Mouse (Mus musculus): ENCODE data around the gene Brinp2. TPM values are rescaled to one million over a fixed set of nuclear protein-coding genes. Genes with fewer than 3 reads are reported as not detected.
A peak's percentile ranks its signal among the peaks of the same experiment; 100 is the strongest.

Brinp2 gene
- total and polyA plus RNA-seq, 3 experiments = 0.03 TPM; not detected in 2

DNA sequence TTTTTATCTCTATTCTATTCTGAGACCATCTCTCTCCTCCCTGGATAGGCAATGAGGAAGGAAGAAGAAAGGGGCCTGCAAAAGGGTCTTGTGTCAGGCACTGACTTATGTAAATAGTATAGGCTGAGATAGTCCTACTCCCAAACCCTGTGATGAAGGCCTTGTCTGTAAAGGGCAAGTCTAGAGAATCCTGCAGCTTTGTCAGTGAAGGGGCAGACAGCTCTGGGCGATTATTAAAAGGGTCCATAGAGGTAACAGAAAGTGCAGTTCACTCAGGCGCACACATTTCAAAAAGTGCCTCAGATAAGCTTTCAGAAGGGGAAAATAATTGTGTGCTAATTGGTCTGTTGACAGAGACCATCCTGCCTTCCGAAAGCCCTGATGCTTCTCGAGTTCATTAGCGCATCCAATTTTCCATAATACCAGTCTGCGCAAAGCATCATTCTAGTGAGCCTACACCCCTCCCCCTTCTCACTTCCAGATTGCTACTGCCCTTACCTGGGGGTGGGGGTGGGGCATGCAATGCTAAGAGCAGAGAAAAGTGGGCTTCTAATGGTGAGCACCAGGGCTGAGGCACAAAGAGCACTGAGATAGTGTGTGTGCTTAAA lies 97.3 kb downstream of the Brinp2 start:
- Histone ChIP-seq H3K9me3 (replicated peaks; ENCODE audit: insufficient read depth, low read length) (no peaks in the 10 kb centered on the region), H3K9ac (ENCODE audit: control insufficient read depth, low read depth, low read length, poor library complexity, severe bottlenecking) (no peak overlapping the region), H3K4me1 (ENCODE audit: control insufficient read depth in 1 of 2, insufficient read depth in 2 of 2, low read length in 2 of 2) (peaks cover 0 to 10% of the 10 kb centered on the region in 2 experiments; a peak in 2 of 4 replicates), H3K36me3 (ENCODE audit: control insufficient read depth in 1 of 2, insufficient read depth in 2 of 2, low read length in 2 of 2) (peaks cover 0 to 6% of the 10 kb centered on the region in 2 experiments; a peak in 1 of 4 replicates), H3K4me3 (ENCODE audit: control insufficient read depth in 1 of 2, insufficient read depth in 1 of 2, low read depth in 2 of 2, low read length in 2 of 2) (no peak overlapping the region), H3K27ac (ENCODE audit: control insufficient read depth, low read depth, low read length) (no peak overlapping the region), H3K27me3 (ENCODE audit: control insufficient read depth in 1 of 2, insufficient read depth in 2 of 2, low read length in 2 of 2) (no peaks in the 10 kb centered on the region), H3K79me2 (ENCODE audit: control insufficient read depth, insufficient read depth, low read length, poor library complexity) (no peaks in the 10 kb centered on the region)
- DNase-seq (ENCODE audit: low read depth, low spot score) = no peak
- TF ChIP-seq MAFK (IDR thresholded peaks at IDR 0.05; ENCODE audit: borderline replicate concordance, low read depth, low read length) (no peak), EP300 (IDR thresholded peaks at IDR 0.05; ENCODE audit: low read depth in 1 of 2, low read length in 2 of 2) (no peak), ETS1 (IDR thresholded peaks at IDR 0.05; ENCODE audit: low read depth, low read length) (no peak)

DNA sequence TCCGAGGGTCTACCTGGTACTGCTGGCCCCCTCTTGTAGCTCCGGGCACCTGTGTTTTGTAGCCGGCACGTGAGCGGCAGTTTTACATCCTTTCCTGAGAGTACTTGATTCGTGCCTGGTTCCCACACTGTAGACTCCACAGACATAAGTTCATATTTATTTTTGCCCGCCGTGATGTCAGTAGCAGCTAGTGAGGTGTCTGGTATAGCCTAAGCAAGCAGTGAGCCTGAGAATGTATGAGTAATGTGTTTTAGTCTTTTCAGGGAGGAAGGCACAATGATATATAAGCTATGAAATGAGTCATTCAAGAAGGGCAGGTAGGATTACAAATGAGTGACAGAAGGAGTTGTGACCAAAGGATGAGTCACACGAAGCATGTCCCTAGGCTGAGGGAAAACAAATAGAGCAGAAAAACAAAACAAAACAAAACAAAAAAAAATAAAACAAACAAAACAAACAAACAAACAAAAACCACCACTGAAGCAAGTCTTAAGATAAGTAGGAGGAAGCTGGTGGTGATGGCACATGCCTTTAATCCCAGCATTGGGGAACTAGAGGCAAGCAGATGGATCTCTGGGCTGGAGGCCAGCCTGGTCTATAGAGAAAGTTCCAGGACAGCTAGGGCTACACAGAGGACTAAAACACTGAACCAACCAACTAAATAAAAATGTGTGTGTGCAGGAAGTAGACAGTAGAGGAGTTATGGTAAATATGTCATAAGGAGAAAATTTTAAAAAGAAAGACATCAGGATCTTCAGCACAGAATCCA lies 100.0 kb downstream of the Brinp2 start:
- TF ChIP-seq JUND (IDR thresholded peaks at IDR 0.05; ENCODE audit: low read depth, low read length) (0 out of 2 replicates have a peak, but pooled peaks have one; percentile 39), EP300 (IDR thresholded peaks at IDR 0.05; ENCODE audit: low read depth in 1 of 2, low read length in 2 of 2) (0 out of 4 replicates have a peak, but pooled peaks of 1 of the 2 experiments have one; percentile 19), CHD2 (IDR thresholded peaks at IDR 0.05; ENCODE audit: low read length) (no peak)
- peak; percentile 38 for DNase-seq (ENCODE audit: low read depth, low spot score)

DNA sequence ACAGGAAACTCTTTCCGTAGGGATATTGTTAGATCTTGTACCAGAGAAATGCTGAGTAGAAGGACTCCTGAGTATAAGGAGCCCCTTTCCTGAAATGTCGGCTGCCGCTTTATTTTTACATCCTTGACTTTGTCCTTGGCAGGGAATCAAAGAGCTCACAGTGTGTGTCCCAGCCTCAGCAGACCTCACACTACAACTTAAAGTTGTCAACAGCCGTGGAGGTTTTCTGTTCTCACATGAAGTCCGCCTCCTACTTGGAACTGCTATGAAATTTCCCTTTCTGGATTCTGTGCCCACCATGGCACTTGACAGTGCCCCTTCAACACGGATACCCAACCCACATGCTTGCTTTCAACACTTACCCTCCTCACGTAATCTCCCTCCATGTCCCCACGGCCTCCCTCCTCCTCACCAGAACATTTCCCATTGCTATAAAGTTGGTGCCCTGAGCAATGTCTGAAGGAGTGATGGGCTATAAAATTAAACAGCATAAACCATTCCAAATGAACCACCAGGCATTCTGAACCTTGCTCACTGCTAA lies 103.4 kb downstream of the Brinp2 start:
- no peaks in the 10 kb centered on the region for H3K79me2 ChIP-seq (ENCODE audit: control insufficient read depth, insufficient read depth, low read length, poor library complexity)
- peaks cover 0 to 10% of the 10 kb centered on the region in 2 experiments; a peak in 2 of 4 replicates for H3K4me1 ChIP-seq (ENCODE audit: control insufficient read depth in 1 of 2, insufficient read depth in 2 of 2, low read length in 2 of 2)
- DNase-seq (ENCODE audit: low read depth, low spot score) = no peak
- H3K9ac ChIP-seq (ENCODE audit: control insufficient read depth, low read depth, low read length, poor library complexity, severe bottlenecking) = no peak overlapping the region
- H3K4me3 ChIP-seq (ENCODE audit: control insufficient read depth in 1 of 2, insufficient read depth in 1 of 2, low read depth in 2 of 2, low read length in 2 of 2) = no peak overlapping the region
- no peak for TF ChIP-seq USF2 (IDR thresholded peaks at IDR 0.05; ENCODE audit: borderline replicate concordance in 1 of 2, insufficient read depth in 1 of 2, low read depth in 1 of 2, low read length in 2 of 2)
- no peak for TF ChIP-seq RAD21 (IDR thresholded peaks at IDR 0.05; ENCODE audit: low read depth, low read length)
- TF ChIP-seq ELF1 (IDR thresholded peaks at IDR 0.05; ENCODE audit: low read depth, low read length) = no peak
- no peak for TF ChIP-seq MXI1 (IDR thresholded peaks at IDR 0.05; ENCODE audit: low read depth, low read length)
- no peak for TF ChIP-seq MYB (IDR thresholded peaks at IDR 0.05; ENCODE audit: low read depth, low read length)
- TF ChIP-seq SIN3A (IDR thresholded peaks at IDR 0.05; ENCODE audit: low read length) = no peak
- no peak for TF ChIP-seq MAX (IDR thresholded peaks at IDR 0.05; ENCODE audit: low read length)
- H3K27ac ChIP-seq (ENCODE audit: control insufficient read depth, low read depth, low read length) = no peak overlapping the region
- no peaks in the 10 kb centered on the region for H3K27me3 ChIP-seq (ENCODE audit: control insufficient read depth in 1 of 2, insufficient read depth in 2 of 2, low read length in 2 of 2)
- no peaks in the 10 kb centered on the region for H3K9me3 ChIP-seq (replicated peaks; ENCODE audit: insufficient read depth, low read length)
- peaks cover 0 to 6% of the 10 kb centered on the region in 2 experiments; a peak in 1 of 4 replicates for H3K36me3 ChIP-seq (ENCODE audit: control insufficient read depth in 1 of 2, insufficient read depth in 2 of 2, low read length in 2 of 2)

More for the DNA sequence above, 100.0 kb downstream of the Brinp2 start:
- peaks cover 0 to 6% of the 10 kb centered on the region in 2 experiments; a peak in 1 of 4 replicates for H3K36me3 ChIP-seq (ENCODE audit: control insufficient read depth in 1 of 2, insufficient read depth in 2 of 2, low read length in 2 of 2)
- no peaks in the 10 kb centered on the region for H3K9me3 ChIP-seq (replicated peaks; ENCODE audit: insufficient read depth, low read length)
- no peaks in the 10 kb centered on the region for H3K79me2 ChIP-seq (ENCODE audit: control insufficient read depth, insufficient read depth, low read length, poor library complexity)
- H3K27me3 ChIP-seq (ENCODE audit: control insufficient read depth in 1 of 2, insufficient read depth in 2 of 2, low read length in 2 of 2) = no peaks in the 10 kb centered on the region
- H3K4me3 ChIP-seq (ENCODE audit: control insufficient read depth in 1 of 2, insufficient read depth in 1 of 2, low read depth in 2 of 2, low read length in 2 of 2) = no peak overlapping the region
- H3K4me1 ChIP-seq (ENCODE audit: control insufficient read depth in 1 of 2, insufficient read depth in 2 of 2, low read length in 2 of 2) = peaks cover 0 to 10% of the 10 kb centered on the region in 2 experiments; a peak in 2 of 4 replicates
- H3K9ac ChIP-seq (ENCODE audit: control insufficient read depth, low read depth, low read length, poor library complexity, severe bottlenecking) = no peak overlapping the region
- no peak overlapping the region for H3K27ac ChIP-seq (ENCODE audit: control insufficient read depth, low read depth, low read length)
